Mouse (Mus musculus): ENCODE measurements around the gene Lrrc3.

DNA sequence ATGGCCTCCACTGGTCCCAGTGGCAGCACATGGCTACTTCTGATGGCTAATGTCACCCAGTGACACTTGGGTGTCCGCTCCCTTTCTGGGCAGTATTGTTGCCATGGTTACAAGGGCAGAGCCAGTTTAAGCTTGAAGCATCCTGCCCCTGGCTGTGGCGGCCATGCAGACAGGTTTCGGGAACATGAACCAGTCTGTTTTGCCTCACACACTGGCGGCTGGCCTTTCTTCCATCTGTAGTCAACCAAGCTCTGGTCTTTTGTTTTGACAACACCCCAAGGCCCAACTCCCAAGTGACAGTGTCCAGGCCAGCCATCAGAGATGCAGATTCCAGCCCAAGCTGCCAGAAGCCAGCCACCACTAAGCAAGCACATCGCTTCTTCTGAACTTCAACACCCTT lies 6.8 kb downstream of the Lrrc3 start:
- TF ChIP-seq POLR2A (IDR thresholded peaks at IDR 0.05; ENCODE audit: borderline replicate concordance, insufficient read depth, low read length): no peak
- no peak for TF ChIP-seq CTCF (IDR thresholded peaks at IDR 0.05; ENCODE audit: borderline replicate concordance, insufficient read depth, low read depth, low read length)
